ENCODE assay signal across 7 mouse cellular contexts in the genomic region with DNA sequence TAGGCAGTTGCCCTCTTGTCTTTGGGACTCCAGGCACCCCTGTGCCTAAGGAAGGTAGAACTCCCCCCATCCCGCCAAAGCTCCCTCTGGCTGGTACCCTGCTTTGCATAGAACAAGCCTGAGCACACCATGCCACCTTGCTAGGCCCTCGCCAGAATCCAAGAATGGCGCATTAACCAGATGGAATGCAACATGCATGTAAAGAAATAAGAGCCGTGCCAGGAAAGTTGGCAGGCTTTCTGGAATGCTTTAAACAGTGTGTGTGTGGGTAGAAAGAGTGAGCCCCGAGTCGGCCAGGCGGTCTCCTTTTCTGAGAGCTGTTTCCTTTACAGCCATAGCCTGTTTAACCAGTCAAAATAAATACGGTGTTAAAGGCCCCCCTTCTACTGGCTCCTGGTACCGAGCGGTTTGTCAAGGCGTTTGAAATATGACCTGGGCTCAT. TPM values are rescaled to one million over a fixed set of nuclear protein-coding genes. Genes with fewer than 3 reads are reported as not detected.
DNase-seq lines count a peak whose midpoint lies in the region; ATAC-seq and TF ChIP-seq lines count a peak whose summit lies in the region.

No protein-coding gene starts in this region.

- peak overlapping the region; percentile 17; the same call in 1 of the 2 replicates for H3K4me2 ChIP-seq in forebrain, embryonic 16.5 days (ENCODE audit: low read length)
- peak overlapping the region; percentile 50 for H3K4me2 ChIP-seq in limb, embryonic 14.5 days (replicated peaks; ENCODE audit: low read depth, low read length, severe bottlenecking)
- no peak overlapping the region for H3K4me2 ChIP-seq in liver, embryonic 12.5 days

- no peak overlapping the region for H3K9ac ChIP-seq in forebrain, embryonic 16.5 days (replicated peaks; ENCODE audit: low read depth, low read length)
- no peak overlapping the region for H3K9ac ChIP-seq in limb, embryonic 14.5 days (ENCODE audit: low read depth, low read length, severe bottlenecking)
- no peak overlapping the region for H3K9ac ChIP-seq in liver, embryonic 12.5 days

- H3K9me3 ChIP-seq in forebrain, embryonic 16.5 days (ENCODE audit: control insufficient read depth, low read length) = no peaks in the 10 kb centered on the region
- no peaks in the 10 kb centered on the region for H3K9me3 ChIP-seq in limb, embryonic 14.5 days (ENCODE audit: control insufficient read depth, low read length)
- no peaks in the 10 kb centered on the region for H3K9me3 ChIP-seq in liver, embryonic 12.5 days (replicated peaks)

- WGBS in forebrain, embryonic 16.5 days = 4% methylated on average over 11 of the region's 11 CpGs
- WGBS in limb, embryonic 14.5 days = 5% methylated on average over 11 of the region's 11 CpGs
- 49% methylated on average over 11 of the region's 11 CpGs for WGBS in liver, embryonic 12.5 days (ENCODE audit: insufficient replicate concordance)

- peak overlapping the region; percentile 66 for H3K27ac ChIP-seq in forebrain, embryonic 16.5 days (ENCODE audit: low read length)
- H3K27ac ChIP-seq in limb, embryonic 14.5 days (replicated peaks; ENCODE audit: low read depth, low read length) = peak overlapping the region; percentile 77
- H3K27ac ChIP-seq in liver, embryonic 12.5 days = no peak overlapping the region

- TF ChIP-seq POLR2A in limb, embryonic 14.5 days (IDR thresholded peaks at IDR 0.05; ENCODE audit: borderline replicate concordance, extremely low read depth, insufficient read depth, insufficient read length) = no peak

- ATAC-seq in forebrain, embryonic 16.5 days = peak; percentile 84
- peak; percentile 68 for ATAC-seq in limb, embryonic 14.5 days (ENCODE audit: low FRiP score, low read depth)
- ATAC-seq in liver, embryonic 12.5 days = no peak
- no peak for ATAC-seq in granulocyte monocyte progenitor cell, adult 5-6 weeks (replicated peaks; ENCODE audit: poor library complexity, severe bottlenecking)

- H3K4me3 ChIP-seq in forebrain, embryonic 16.5 days (replicated peaks; ENCODE audit: low read length) = no peak overlapping the region
- H3K4me3 ChIP-seq in limb, embryonic 14.5 days (replicated peaks; ENCODE audit: low read length) = 0 out of 2 replicates have a peak overlapping the region, but pooled peaks have one; percentile 1
- H3K4me3 ChIP-seq in liver, embryonic 12.5 days = no peak overlapping the region

- peaks cover 36% of the 10 kb centered on the region for H3K4me1 ChIP-seq in forebrain, embryonic 16.5 days (replicated peaks; ENCODE audit: control insufficient read depth, insufficient read depth, low read length)
- peaks cover 60% of the 10 kb centered on the region for H3K4me1 ChIP-seq in limb, embryonic 14.5 days (ENCODE audit: control insufficient read depth, insufficient read depth, low read length)
- H3K4me1 ChIP-seq in liver, embryonic 12.5 days = peaks cover 32% of the 10 kb centered on the region

- H3K27me3 ChIP-seq in forebrain, embryonic 16.5 days (replicated peaks; ENCODE audit: control insufficient read depth, insufficient read depth, low read length) = no peaks in the 10 kb centered on the region
- no peaks in the 10 kb centered on the region for H3K27me3 ChIP-seq in limb, embryonic 14.5 days (ENCODE audit: control insufficient read depth, insufficient read depth, low read length)
- H3K27me3 ChIP-seq in liver, embryonic 12.5 days (replicated peaks) = peaks cover 72% of the 10 kb centered on the region

- peak; percentile 37 for DNase-seq in retina, postnatal 1 day
- DNase-seq in retina, embryonic 14.5 days (ENCODE audit: low spot score) = no peak
- peak; percentile 80 for DNase-seq in kidney, postnatal 14 days
- DNase-seq in limb, embryonic 14.5 days (ENCODE audit: low spot score) = peak; percentile 95

- no peaks in the 10 kb centered on the region for H3K36me3 ChIP-seq in forebrain, embryonic 16.5 days (ENCODE audit: control insufficient read depth, insufficient read depth)
- no peaks in the 10 kb centered on the region for H3K36me3 ChIP-seq in limb, embryonic 14.5 days (ENCODE audit: control insufficient read depth, insufficient read depth, low read length)
- no peaks in the 10 kb centered on the region for H3K36me3 ChIP-seq in liver, embryonic 12.5 days

RNA-seq across cellular contexts. Expression of a gene that starts 45.2 kb away (rescaled TPM):
- polyA plus RNA-seq in forebrain, embryonic 16.5 days (2015; fragmentation: Nextera tagmentation; extraction: Ambion mirVana) = 24.9 and 25.8 TPM in 2 replicates
- polyA plus RNA-seq in limb, embryonic 14.5 days (2012; rRNA removed) = 17.8 and 23.0 TPM in 2 replicates
- polyA plus RNA-seq in limb, embryonic 14.5 days (2014; fragmentation: Nextera tagmentation; extraction: Ambion mirVana) = 19.8 and 22.8 TPM in 2 replicates
- polyA plus RNA-seq in liver, embryonic 12.5 days (2016; fragmentation: Nextera tagmentation; extraction: Ambion mirVana) = 13.0 and 13.8 TPM in 2 replicates
- 42.0 and 50.1 TPM in 2 replicates for total RNA-seq in granulocyte monocyte progenitor cell, adult 5-6 weeks (2014; fragmentation: Nextera tagmentation)
- 23.8 and 27.4 TPM in 2 replicates for total RNA-seq in granulocyte monocyte progenitor cell, adult 5-6 weeks (2017)

Comparison
In these comparisons a context has a peak if more than half of its experiments do, and no peak if none do; other contexts are left out.
1. ATAC-seq: peak in forebrain, embryonic 16.5 days (single experiment) and limb, embryonic 14.5 days (single experiment); none in liver, embryonic 12.5 days (single experiment) and granulocyte monocyte progenitor cell, adult 5-6 weeks (single experiment).